ENCODE assay signal across 8 mouse cellular contexts in genomic region chr9:64172816-64173665, GRCm38 (mm10). TPM values are rescaled to one million over a fixed set of nuclear protein-coding genes. Genes with fewer than 3 reads are reported as not detected.
A peak's percentile ranks its signal among the peaks of the same experiment; 100 is the strongest.
DNase-seq lines count a peak whose midpoint lies in the region; ATAC-seq lines count a peak whose summit lies in the region.

TSS of gene Zwilch (minus strand) at chr9:64173104.
TSS of gene Rpl4 (plus strand) at chr9:64173375.

- peak; percentile 97 for DNase-seq in Muller cell, postnatal 12 days (ENCODE audit: inconsistent ontology term)
- DNase-seq in cerebellum, adult 9-11 months: peak; percentile 79
- peak; percentile 71 to 79 for DNase-seq in frontal cortex, postnatal 10 days (ENCODE audit: low spot score in 2 of 2)
- DNase-seq in layer of hippocampus, postnatal 14 days (ENCODE audit: low spot score in 2 of 2): peak; percentile 85 to 86
- DNase-seq in lung, postnatal 14 days: peak; percentile 86
- peak; percentile 91 for DNase-seq in retina, adult 2 months (ENCODE audit: low read depth, low spot score)
- peak; percentile 77 to 80 for DNase-seq in thymus, postnatal 36 days

- peaks cover 34% of the 10 kb centered on the region for H3K36me3 ChIP-seq in hindbrain, embryonic 12.5 days

- peak within 1 kb of the TSS; percentile 92 for H3K4me3 ChIP-seq in hindbrain, embryonic 12.5 days

- peak within 1 kb of the TSS; percentile 88 for H3K4me2 ChIP-seq in hindbrain, embryonic 12.5 days (replicated peaks)

- ATAC-seq in hindbrain, embryonic 12.5 days (ENCODE audit: low FRiP score): peak; percentile 85

- no peaks in the 10 kb centered on the region for H3K9me3 ChIP-seq in hindbrain, embryonic 12.5 days (replicated peaks)

- H3K27me3 ChIP-seq in hindbrain, embryonic 12.5 days: no peaks in the 10 kb centered on the region

- H3K27ac ChIP-seq in hindbrain, embryonic 12.5 days: peak within 1 kb of the TSS; percentile 83

- under 1% methylated on average over 42 of the region's 42 CpGs for WGBS in hindbrain, embryonic 12.5 days

- H3K9ac ChIP-seq in hindbrain, embryonic 12.5 days: peak within 1 kb of the TSS; percentile 85

- H3K4me1 ChIP-seq in hindbrain, embryonic 12.5 days: peaks cover 22% of the 10 kb centered on the region

RNA-seq across cellular contexts. Expression of gene Zwilch, which starts in this region (rescaled TPM):
- 19.6 and 21.8 TPM in 2 replicates for polyA plus RNA-seq in hindbrain, embryonic 12.5 days (2016; fragmentation: Nextera tagmentation; extraction: Ambion mirVana)
- 1 to 10 TPM; 4.8 to 6.2 TPM for total RNA-seq in layer of hippocampus, postnatal 14 days (2021)

RNA-seq across cellular contexts. Expression of gene Rpl4, which starts in this region (rescaled TPM):
- 811 and 819 TPM in 2 replicates for polyA plus RNA-seq in hindbrain, embryonic 12.5 days (2016; fragmentation: Nextera tagmentation; extraction: Ambion mirVana)
- 100 to 1,000 TPM; 513 to 558 TPM for total RNA-seq in layer of hippocampus, postnatal 14 days (2021)

Comparison
In these comparisons a context has a peak if more than half of its experiments do, and no peak if none do; other contexts are left out.
1. Peak in every context shown above with its lines: DNase-seq, ATAC-seq, H3K4me3 ChIP-seq and H3K27ac ChIP-seq.